Mouse (Mus musculus) frontal cortex, adult (tissue): ENCODE measurements around the gene Syt1.

Source experiments
- ATAC-seq: cut with Nextera tagmentation; 2 replicates; pipeline ENCODE4 v1.9.2; 2017; ENCODE audit warnings: mild to moderate bottlenecking, moderate library complexity, mixed read lengths; ENCODE audit not compliant: low TSS enrichment

Syt1 gene

DNA sequence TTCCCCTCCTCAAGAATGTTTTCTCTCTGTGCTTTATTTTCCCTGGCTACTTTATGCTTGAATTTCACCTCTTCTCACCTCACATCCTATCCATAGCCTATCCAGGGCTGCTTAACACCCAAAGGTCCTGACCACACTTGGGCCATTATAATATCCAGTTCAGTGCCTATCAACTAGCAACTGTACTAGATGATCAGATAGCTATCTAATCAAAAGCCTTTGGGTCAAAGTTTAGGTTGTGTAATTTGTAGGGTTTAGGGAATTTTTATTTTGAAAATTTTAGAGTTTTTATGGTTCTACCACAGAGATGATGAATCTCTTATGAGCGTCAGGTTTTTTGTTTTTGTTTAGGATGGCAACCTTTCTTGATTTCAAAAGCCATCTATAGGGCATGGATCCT lies 125.0 kb downstream of the Syt1 start:
- no peak for ATAC-seq

DNA sequence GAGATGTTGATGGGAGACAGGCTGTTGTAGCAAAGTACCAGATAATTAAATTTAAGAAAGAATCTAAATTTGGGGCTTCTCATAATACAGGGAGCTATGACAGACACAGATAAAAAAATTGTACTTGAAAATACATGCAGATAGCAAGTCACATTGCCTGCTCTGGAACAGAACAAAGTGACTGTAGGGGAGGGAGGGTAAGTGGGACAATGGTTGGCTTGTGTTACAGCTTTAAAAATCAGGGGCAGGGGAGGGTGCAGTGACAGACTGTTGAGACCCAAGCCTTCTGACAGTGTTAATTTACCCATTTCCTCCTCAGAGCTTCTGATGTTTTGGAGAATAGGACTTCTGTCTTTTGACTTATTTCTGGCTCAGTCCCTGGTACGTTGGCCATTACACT lies 126.3 kb downstream of the Syt1 start:
- no peak for ATAC-seq

DNA sequence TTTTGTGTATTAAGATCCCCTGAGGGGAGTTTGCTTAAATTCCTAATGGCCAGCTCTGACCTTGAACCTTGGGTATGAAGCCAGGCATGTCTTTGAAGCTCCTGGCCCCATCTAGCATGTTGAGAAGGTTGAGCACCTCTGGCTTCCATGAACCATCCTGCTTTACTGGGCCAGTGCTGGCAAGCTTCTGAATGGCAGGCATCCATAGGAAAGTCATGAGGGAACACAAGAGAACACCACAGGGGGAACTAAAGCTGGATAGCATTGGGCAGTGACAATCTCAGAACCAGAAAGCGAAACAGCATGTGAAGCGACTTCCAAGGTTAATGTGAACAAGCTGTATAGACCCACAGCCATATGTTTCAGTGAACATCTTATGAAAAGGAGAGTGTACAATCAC lies 130.4 kb downstream of the Syt1 start:
- ATAC-seq, result no peak

DNA sequence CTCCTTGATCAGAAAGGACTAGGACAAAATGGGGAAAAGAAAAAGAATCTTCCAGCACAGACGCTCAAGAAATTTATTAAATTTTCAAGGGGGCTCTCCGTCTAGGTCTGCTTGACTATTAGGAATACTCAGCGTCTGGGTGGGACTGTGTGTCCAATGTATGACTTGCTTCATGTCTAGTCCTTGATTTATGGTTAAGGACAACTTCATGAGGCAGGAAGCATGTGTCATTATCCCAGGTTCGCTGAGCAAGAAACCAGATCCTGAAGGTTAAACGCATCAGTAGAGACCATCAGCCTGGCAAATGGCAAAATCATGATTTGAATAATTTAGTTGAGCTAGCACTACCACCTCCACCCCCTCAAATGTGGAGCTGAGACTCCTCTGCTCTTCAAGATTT lies 135.1 kb downstream of the Syt1 start:
- ATAC-seq, result no peak; the same call in 1 of the 2 replicates

DNA sequence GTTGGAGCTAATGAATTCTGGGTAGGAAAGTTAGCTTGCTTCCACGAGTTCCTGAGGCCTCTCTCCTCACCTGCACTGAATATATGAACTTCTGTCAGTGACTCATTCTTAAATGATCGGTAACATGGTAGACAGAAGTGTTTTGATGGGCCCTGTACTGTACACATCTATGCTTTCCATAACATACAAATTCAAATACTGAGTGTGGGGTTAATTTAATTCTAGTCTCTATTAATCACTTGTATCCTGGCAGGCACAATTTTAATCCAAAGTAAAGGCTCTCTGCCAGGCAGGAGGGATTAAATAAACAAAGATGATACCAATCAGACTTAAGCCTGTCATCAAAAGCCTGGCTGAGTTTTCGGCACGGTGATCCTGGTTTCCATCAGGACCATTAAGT lies 136.1 kb downstream of the Syt1 start:
- no peak for ATAC-seq

DNA sequence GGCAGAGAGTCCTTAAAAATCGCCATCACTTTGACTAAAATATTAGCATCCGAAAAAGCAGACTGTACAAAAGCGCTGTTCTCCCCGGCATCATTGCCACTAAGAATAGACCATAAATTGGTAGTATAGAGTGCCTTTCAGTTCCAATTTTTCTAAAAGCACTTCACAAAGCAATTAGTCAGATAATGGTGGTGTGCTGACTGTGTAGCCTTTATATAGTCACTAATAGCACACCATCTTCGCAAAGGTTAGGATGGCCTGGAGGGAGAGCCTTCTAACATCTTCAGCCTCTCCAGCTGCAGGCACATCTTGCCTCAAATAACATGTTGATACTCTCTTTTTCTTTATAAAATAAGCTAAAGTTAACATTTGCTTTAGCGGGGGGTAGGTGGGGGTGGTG lies 138.4 kb downstream of the Syt1 start:
- ATAC-seq, result peak; percentile 6; the same call in 1 of the 2 replicates

DNA sequence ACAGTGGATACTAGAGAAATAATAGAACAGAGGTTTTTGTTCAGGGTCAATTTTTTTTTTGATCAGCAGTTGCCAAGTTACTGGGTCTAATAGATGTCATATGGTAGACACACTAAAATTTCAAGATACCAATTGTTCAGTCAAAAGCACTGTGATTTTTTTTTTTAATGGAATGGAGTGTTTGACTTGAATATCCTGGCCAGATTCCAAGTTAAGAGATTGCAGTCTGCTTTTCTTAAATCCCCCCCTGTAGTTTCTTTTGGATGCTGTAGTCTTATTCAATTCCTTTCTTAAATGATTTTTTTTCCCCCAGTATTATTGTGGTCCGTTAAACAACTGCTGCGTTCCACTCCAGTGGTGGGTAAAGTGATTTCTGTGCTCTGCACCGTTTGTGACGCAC lies 140.2 kb downstream of the Syt1 start:
- no peak for ATAC-seq

DNA sequence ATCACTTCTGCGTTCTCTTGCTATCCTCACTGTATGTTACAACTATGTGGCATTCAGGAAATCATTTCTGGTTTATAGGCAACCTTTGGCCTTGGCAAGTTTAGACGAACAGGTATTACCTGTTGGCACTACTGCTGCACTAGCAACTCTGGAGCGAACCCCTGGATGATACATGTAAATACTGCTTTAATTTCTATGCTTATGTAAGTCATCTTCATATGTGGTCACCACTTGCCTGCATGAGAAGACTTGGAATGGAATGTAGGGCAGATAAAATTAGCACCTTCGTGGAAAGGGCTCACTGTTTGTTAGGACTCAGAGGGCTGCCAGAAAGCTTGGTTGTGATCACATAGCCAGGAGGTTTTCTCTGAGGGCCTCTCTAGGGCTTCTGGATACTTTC lies 142.6 kb downstream of the Syt1 start:
- ATAC-seq, result peak; percentile 69

DNA sequence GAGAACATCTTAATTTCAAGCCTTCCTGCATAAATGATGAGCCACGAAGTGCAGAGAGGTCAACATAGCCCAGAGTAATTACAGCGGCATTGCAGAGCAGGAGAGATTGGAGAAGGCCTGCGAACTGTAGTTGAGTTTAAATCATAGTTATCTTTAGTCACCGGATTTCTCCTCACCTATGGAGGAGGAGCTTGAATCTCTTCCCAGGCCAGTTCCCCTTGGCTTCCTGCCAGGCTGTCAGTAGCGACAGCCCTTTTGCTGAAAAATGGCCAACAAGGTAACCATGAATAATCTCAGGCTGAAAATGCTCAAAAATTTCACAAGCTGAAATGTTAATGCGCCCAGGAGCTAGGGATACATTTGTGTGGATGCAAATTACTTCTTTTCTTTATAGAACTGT lies 143.6 kb downstream of the Syt1 start:
- ATAC-seq, result no peak

DNA sequence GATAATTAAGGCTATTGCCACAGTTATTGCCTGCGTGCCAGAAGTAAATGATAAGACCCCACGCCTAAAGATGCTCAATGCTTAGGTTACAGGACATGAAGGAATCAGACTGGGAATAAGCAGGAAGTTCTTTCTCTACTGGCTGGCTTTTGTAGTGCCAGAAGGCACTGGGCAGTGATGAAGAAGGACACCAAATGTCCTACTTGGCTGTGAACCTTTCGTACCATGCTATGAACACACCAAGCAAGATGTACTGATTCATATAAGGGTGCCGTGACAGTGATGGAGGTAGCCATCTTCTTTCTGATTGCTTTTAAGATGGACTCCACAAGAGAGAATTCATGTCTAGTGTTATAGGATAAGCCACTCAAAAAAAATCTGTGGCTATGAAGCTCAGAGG lies 145.2 kb downstream of the Syt1 start:
- no peak for ATAC-seq

DNA sequence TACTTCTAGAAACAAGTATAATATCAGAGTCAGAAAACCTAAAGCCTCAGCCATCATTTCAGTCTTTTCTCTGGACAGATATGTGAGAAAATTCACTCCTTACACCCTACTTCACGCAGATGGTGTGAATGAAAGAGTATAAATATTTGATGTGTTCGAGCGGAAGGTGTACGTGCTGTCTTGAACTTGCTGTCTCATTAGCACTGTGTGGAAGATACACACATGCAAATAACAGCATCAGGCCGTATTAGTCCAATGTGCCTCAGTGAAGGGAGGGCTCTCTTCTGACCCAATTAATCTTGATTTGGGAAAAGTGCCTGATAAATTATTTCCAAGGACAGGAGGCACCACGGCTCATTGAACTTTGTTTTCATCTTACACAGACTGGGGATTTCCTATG lies 154.8 kb downstream of the Syt1 start:
- no peak for ATAC-seq

DNA sequence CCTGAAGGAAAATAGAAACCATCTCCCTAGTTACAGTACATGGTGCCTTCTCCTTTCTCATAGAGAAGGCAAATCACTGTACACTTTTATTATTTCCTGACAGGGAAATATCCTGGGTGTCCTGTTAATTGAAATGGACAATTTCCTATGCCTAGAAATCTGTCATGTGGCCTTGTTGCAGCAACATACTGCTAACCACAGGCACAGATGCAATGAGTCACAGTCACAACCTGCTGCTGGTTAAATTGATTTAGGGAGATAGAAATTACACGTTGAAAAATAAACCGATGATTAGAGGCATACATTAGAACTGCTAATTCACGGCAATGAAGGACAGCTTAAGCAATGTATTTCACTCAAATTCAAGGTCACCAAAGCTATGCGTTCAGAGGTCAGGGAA lies 158.0 kb downstream of the Syt1 start:
- peak; percentile 41; the same call in 1 of the 2 replicates for ATAC-seq

DNA sequence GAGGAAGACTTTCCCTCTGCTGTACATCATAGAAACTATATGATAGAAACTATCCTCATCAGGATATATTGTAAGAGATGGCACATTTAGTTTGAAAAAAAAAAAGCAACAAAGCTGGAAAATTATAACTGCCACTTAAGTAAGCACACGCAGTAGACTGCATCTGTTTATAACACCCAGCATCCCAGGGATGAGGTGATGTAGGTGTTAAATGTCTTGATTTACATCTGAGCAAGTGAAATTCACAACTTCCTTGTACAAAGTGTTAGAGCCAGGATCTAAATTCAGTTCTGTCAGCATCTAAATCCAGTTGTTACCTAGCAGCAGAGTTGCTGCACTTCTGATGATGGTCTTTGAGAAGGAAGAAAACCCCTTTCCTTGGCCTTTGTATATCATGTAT lies 173.3 kb downstream of the Syt1 start:
- ATAC-seq, result peak; percentile 81

DNA sequence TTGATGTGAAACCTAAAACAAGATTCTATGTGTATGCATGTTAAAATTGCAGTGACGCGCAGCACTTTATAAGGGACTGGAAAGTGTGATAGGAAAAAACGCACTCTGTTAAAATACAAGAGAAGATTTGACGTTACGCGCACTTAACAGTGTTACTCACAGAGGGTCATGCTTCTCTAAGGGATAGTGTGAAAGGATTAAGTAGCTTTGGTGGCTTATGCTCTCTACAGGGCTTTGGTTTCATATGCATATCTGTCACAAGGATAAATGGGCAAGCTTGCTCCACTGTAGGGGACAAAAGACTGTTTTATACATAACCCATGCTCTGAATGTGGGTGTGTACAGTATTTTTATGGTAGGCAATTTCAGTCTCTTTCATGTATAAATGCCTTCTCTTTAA lies 178.5 kb downstream of the Syt1 start:
- 0 out of 2 replicates have a peak, but pooled peaks have one; percentile 6 for ATAC-seq

DNA sequence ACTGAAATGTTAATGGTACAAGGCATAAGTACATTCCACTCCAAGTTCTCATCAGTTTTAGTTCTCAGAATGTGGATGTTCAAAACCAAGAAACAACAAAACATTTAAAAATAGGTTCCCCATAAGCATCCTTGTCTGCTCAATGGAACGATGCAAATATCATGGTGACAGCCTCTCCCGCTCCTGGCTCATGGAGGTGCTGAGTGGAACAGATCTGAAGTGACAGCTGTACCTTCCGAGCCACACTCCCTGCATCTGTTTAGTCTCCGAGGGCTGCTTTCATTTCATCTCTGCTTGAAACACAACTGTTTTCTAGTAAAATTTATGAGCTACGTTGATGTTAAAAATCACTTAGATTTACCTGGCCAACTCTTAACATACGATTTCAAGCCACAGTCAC lies 179.0 kb downstream of the Syt1 start:
- peak; percentile 63; the same call in 1 of the 2 replicates for ATAC-seq

DNA sequence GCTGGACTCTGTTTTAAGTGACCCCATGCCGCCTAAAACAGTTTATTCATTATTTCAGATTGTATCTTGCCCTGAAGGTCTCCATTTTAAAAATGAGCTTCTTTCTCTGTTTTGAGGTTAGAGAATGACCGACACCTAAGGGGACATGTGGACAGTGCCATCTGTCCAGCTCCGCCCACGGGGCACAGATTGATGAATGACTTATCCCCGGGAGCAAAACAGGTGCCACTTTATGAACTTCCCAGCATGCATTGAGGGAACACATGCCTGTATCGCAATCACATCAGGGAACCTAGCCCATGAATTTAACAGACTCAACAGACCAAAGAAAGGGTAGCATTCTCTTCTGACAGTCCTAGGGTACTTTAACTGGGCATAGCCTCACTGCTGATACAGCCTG lies 188.5 kb downstream of the Syt1 start:
- ATAC-seq, result no peak

DNA sequence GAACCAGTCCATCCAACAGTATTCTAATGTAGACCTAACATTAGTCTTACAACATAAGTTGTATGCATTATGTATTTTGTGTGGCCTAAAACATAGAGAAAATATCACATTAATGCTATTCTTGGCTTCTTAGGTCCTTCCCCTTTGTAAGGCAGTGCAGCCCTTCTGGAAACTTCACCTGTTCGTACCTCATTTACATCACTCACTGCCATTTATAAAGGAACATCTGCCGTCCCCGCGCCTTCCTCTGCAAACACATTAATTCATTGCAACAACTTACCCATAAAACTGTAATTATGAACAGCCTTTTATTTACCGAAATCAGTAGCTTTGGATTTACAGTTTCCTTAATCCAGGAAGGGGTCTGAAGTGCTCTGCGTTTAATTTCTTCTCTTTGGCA lies 195.4 kb downstream of the Syt1 start:
- no peak for ATAC-seq

DNA sequence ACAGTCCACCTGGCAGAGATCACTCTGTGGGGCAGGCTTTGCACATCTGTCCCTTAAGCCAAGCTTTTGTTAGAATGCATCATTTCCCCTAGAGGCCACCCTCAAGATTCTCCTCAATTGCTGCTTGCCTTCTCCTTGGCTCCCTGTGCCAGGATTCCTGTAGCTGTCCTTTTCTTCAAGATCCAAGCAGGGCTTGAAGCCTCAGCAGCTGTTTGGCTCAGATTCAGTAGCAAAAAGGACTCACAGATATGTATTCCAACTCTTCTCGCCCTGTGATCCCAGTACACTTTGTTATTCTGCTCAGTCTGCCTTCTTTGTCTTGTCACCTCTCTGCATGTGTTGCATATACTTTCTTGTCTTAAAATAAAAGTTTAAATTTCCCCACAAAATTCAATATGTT lies 206.4 kb downstream of the Syt1 start:
- ATAC-seq, result peak; percentile 25

DNA sequence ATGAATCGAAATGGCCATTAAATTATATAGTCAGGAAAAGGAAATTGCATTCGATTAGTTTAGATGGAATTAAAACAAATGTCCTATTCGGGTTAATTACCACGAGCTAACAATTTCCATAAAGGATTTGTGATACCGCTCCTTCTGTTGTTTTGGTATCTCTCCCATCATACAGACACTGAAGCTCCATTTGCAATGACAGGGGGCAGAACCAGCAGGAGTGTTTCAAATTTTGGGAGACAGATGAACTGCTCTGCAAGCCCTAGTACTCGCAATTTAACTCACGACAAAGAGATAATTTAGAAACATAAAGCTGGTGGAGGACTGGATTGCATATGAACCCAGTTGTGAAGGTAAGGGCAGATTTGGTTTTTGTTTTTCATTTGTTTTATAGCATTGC lies 210.0 kb downstream of the Syt1 start:
- ATAC-seq, result no peak

DNA sequence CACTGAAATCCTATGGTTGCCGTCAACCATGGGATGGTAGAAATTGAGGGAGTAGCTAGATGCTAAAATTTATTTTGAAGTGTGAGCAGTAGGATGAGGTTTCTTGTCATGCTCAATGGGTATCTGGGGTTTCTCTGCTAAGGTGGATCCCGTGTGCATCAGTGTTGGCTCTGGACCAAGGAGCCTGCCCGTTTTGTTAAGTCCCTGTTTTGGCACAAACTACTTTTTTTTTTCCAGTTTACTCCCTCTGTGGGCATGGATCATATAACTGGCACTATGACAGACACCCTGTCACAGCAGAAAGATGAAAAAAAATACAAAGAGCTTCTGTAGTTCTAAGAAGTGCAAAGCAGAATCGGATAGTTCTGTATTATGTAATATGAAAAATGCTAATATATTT lies 212.0 kb downstream of the Syt1 start:
- 0 out of 2 replicates have a peak, but pooled peaks have one; percentile 7 for ATAC-seq

DNA sequence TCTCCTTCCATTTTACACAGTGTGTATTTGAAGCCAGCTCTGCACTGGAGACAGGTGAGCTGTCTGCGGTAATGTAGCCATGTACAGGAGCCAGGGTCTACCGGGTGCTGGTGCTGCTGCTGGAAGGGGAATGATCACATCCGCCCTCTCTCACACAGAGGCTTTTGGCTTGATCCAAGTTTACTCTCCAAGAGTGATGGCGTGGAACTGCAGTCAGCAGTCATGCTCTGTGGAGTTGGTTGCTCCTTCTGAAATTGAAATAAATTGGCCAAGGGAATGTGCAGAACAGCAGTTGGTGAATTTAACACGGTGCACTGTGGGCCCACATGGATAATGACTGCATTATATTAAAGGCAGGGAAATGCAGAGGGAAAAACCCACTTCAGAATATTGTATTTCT lies 228.0 kb downstream of the Syt1 start:
- peak; percentile 45; the same call in 1 of the 2 replicates for ATAC-seq

DNA sequence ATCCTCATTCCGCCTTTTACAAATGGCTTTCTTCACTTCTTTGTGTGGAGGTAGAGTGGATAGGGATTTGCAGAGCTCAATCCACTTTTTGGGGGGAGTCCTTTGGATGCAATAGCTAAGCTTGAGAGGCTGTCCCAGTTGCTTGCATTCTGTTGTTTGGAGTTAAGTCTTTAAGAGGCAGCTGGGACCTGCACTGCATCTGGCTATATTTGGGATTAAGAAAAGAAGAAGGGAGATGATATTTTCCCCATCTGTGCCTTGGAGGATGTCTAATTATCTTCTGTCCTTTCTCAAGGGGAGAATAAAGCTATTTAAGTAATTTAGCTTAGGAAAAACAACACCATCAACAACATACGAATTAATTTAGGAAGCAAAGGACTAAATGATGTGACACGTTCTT lies 230.2 kb downstream of the Syt1 start:
- peak; percentile 51 for ATAC-seq

DNA sequence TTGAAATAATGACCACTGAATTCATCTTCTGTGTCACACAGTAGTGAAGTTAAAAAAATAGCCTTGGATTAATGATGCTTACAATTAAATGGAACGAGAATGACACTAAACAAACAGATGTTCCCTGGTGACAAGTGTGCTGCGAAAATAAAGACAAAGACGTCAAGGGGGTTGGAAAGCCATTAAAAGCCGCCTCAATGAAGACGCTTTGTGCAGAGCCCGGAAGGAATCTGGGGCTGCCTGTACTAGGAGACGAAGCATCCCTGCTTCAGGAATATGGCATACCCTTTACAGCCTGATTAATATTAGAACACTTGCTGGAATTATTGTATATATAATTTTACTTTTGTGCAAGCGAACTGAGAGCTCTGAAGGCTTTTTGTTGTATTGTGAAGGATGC lies 234.0 kb downstream of the Syt1 start:
- no peak for ATAC-seq

DNA sequence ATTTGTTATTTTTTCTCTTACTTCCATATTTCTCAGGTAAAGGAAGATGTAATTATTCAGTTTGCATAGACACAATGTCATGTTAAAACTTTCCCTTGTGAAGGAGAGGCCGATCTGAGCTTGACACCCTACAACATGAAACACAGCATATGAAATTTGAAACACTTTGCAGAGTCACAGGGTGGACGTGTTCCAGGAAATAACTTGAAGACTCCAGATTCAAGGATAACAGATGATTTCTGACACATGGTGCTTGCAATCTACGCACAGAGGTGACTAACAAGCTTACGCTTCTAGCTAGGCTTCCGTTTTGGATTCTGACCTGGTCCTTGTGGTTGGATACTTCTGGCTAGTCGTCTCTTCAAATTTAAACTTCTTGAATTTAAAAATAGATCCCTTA lies 239.7 kb downstream of the Syt1 start:
- 0 out of 2 replicates have a peak, but pooled peaks have one; percentile 34 for ATAC-seq

DNA sequence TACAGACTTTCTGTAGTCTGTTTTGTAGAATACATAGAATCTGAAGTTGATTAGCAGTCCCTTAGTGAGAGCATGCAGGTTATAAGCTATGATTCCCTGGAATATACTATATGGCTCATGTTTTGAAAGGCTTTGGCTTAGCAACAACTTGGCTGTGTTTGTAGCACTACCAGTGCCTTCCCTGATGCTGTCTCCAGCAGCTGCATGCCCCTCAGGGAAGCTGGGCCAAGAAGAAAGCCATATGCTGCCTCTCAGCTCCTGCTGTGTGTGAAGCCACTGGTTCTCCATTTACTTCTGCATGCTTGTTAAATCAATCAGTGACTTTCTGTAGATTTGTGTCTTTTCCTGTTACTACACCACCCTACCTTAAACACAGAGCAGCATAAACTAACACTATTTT lies 245.2 kb downstream of the Syt1 start:
- peak; percentile 39; the same call in 1 of the 2 replicates for ATAC-seq
